Mouse (Mus musculus): Measurements from ENCODE around the gene Lmo3.

DNA sequence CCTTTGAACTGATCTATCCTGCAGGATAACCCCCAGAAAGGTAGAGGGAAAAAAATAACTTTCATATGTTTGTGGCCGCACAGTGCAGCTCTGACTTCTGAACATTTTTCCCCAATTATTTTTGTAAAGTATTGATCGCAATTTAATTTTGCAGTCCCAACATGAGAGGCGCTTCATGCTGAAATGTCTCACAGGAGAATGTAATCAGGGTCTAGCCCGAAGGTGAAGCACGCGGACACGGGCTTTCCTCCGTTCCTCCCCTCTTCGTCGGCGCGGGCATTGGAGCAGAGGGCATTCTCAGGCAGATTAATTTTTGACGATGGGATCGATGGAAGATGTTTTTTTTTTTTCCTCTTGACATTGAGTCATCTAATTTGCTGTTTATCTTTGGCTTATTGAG lies 258.4 kb downstream of the Lmo3 start:
- TF ChIP-seq MAX (IDR thresholded peaks at IDR 0.05) (no peak), CTCF (IDR thresholded peaks at IDR 0.05; ENCODE audit: control insufficient read depth, insufficient read depth, insufficient read length) (no peak), MYOD1 (IDR thresholded peaks at IDR 0.05; ENCODE audit: control insufficient read depth, insufficient read length, low read depth) (no peak), USF1 (IDR thresholded peaks at IDR 0.05; ENCODE audit: low read depth) (no peak), FOSL1 (IDR thresholded peaks at IDR 0.05; ENCODE audit: insufficient read depth, low read length, poor library complexity, severe bottlenecking) (no peak), CEBPB (IDR thresholded peaks at IDR 0.05; ENCODE audit: low read depth) (no peak)
